Mouse (Mus musculus): ENCODE data around the gene Acad9. TPM values are rescaled to one million over a fixed set of nuclear protein-coding genes. Genes with fewer than 3 reads are reported as not detected.

Acad9 gene
- total and polyA plus RNA-seq, 3 experiments, result 61.7 to 86.4 (median 77.8) TPM

- Histone ChIP-seq H3K36me3 (replicated peaks in 1 of 2; ENCODE audit: control insufficient read depth in 1 of 2, insufficient read depth in 1 of 2, low read length in 1 of 2) (peaks cover 90 to 96% of the 10 kb centered on the region in 2 experiments), H3K27me3 (replicated peaks) (no peaks in the 10 kb centered on the region)
- dilution Hi-C loops (cut with MboI; ENCODE audit: extremely low pct_ligation_motif_present, extremely low pct_unique_long_range_greater_than_20kb, low sequenced_read_pairs), result no loop called here
These were observed 14.1 kb downstream of the Acad9 start for GRCm38 (mm10) chr3:36079886-36080285.

DNA sequence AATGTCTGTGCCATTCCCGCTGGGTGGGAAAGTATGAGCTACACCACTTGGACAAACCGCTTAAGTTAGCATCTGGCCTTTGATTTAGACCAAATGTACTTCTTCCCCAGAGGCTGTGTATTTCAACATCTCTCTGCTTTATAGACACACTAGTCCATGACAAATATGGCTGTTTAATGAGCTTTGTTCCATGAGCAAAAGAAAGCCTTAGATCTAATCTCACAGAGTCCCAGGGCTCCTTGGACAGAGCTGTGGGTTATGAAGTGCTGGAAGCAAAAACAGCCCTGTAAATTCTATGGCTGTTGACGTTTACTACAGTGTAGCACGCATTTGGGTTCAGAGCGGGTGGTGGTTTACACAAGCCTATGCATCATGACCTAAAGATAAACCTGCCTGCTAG lies 15.0 kb downstream of the Acad9 start:
- TF ChIP-seq ZC3H11A (IDR thresholded peaks at IDR 0.05; ENCODE audit: low read depth, low read length), result no peak
- TF ChIP-seq MXI1 (IDR thresholded peaks at IDR 0.05; ENCODE audit: low read depth, low read length), result no peak
- no peak for TF ChIP-seq MAZ (IDR thresholded peaks at IDR 0.05; ENCODE audit: low read depth, low read length)
- dilution Hi-C loops (cut with MboI; ENCODE audit: extremely low pct_ligation_motif_present, extremely low pct_unique_long_range_greater_than_20kb, low sequenced_read_pairs), result no loop called here
- peaks cover 90 to 96% of the 10 kb centered on the region in 2 experiments for H3K36me3 ChIP-seq (replicated peaks in 1 of 2; ENCODE audit: control insufficient read depth in 1 of 2, insufficient read depth in 1 of 2, low read length in 1 of 2)
- H3K4me2 ChIP-seq (ENCODE audit: insufficient read depth, low read depth, poor library complexity, severe bottlenecking), result no peak overlapping the region
- in situ Hi-C loops (cut with MboI; ENCODE audit: low pct_ligation_motif_present, low pct_unique_long_range_greater_than_20kb, low sequenced_read_pairs), result no loop called here
- no peaks in the 10 kb centered on the region for H3K79me2 ChIP-seq (replicated peaks; ENCODE audit: control insufficient read depth, extremely low read depth, insufficient read depth, poor library complexity, severe bottlenecking)
- H3K4me3 ChIP-seq (replicated peaks in 1 of 3; ENCODE audit: low read depth in 2 of 3, low read length in 2 of 3, poor library complexity in 1 of 3), result no peak overlapping the region
- no peaks in the 10 kb centered on the region for H3K9me3 ChIP-seq (replicated peaks; ENCODE audit: low read length)
- DNase-seq (ENCODE audit: extremely low read depth), result no peak
- no peaks in the 10 kb centered on the region for H3K4me1 ChIP-seq (ENCODE audit: control insufficient read depth in 1 of 2, insufficient read depth in 2 of 2)
- no peaks in the 10 kb centered on the region for H3K27me3 ChIP-seq (replicated peaks)
- H3K27ac ChIP-seq (ENCODE audit: insufficient read depth, low read depth), result no peak overlapping the region
- no peak overlapping the region for H3K9ac ChIP-seq (ENCODE audit: insufficient read depth, low read depth)

More at GRCm38 (mm10) chr3:36079886-36080285, 14.1 kb downstream of the Acad9 start:
- no peak for DNase-seq (ENCODE audit: extremely low read depth)
- H3K9ac ChIP-seq (ENCODE audit: insufficient read depth, low read depth), result no peak overlapping the region
- H3K79me2 ChIP-seq (replicated peaks; ENCODE audit: control insufficient read depth, extremely low read depth, insufficient read depth, poor library complexity, severe bottlenecking), result no peaks in the 10 kb centered on the region
- no peak overlapping the region for H3K4me2 ChIP-seq (ENCODE audit: insufficient read depth, low read depth, poor library complexity, severe bottlenecking)
- H3K27ac ChIP-seq (ENCODE audit: insufficient read depth, low read depth), result no peak overlapping the region
- in situ Hi-C loops (cut with MboI; ENCODE audit: low pct_ligation_motif_present, low pct_unique_long_range_greater_than_20kb, low sequenced_read_pairs), result no loop called here
- H3K9me3 ChIP-seq (replicated peaks; ENCODE audit: low read length), result no peaks in the 10 kb centered on the region
- no peak overlapping the region for H3K4me3 ChIP-seq (replicated peaks in 1 of 3; ENCODE audit: low read depth in 2 of 3, low read length in 2 of 3, poor library complexity in 1 of 3)
- TF ChIP-seq PAX5 (IDR thresholded peaks at IDR 0.05; ENCODE audit: low read length) (no peak), UBTF (IDR thresholded peaks at IDR 0.05; ENCODE audit: low read depth, low read length) (no peak), MAFK (IDR thresholded peaks at IDR 0.05; ENCODE audit: insufficient replicate concordance, low read length) (no peak), ZC3H11A (IDR thresholded peaks at IDR 0.05; ENCODE audit: low read depth, low read length) (no peak), HCFC1 (IDR thresholded peaks at IDR 0.05; ENCODE audit: low read depth, low read length) (no peak), MAX (IDR thresholded peaks at IDR 0.05; ENCODE audit: low read length) (no peak), USF2 (conservative IDR thresholded peaks at IDR 0.05; ENCODE audit: low read depth, low read length) (no peak), RCOR1 (conservative IDR thresholded peaks at IDR 0.05; ENCODE audit: low read depth, low read length) (no peak), ZMIZ1 (IDR thresholded peaks at IDR 0.05; ENCODE audit: low read depth, low read length) (no peak), TBP (conservative IDR thresholded peaks at IDR 0.05; ENCODE audit: low read depth, low read length) (no peak), POLR2AphosphoS2 (IDR thresholded peaks at IDR 0.05; ENCODE audit: low read depth, low read length) (no peak)
- H3K4me1 ChIP-seq (ENCODE audit: control insufficient read depth in 1 of 2, insufficient read depth in 2 of 2), result no peaks in the 10 kb centered on the region

DNA sequence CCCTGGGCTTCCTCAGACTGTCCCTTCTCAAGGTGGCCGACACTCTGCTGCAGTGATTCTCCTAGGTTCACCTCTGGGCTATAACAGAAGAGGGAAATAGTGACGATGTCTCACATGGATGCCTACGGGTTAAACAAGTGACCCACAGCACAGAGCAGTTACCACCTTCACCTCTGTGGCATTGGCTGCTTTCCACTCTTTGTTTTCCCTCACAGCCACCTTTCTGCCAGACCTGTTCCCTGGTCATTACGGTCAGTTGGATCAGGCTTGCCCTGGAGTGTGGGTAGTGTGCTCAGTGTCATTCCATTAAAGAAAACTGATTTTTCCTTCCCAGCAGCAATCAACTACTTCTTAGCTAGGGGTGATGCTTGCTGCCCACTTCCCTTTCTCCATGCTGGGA lies 17.1 kb downstream of the Acad9 start:
- Histone ChIP-seq H3K9ac (ENCODE audit: insufficient read depth, low read depth) (no peak overlapping the region), H3K79me2 (replicated peaks; ENCODE audit: control insufficient read depth, extremely low read depth, insufficient read depth, poor library complexity, severe bottlenecking) (no peaks in the 10 kb centered on the region), H3K4me3 (replicated peaks in 1 of 3; ENCODE audit: low read depth in 2 of 3, low read length in 2 of 3, poor library complexity in 1 of 3) (no peak overlapping the region), H3K4me2 (ENCODE audit: insufficient read depth, low read depth, poor library complexity, severe bottlenecking) (no peak overlapping the region), H3K9me3 (replicated peaks; ENCODE audit: low read length) (no peaks in the 10 kb centered on the region), H3K36me3 (replicated peaks in 1 of 2; ENCODE audit: control insufficient read depth in 1 of 2, insufficient read depth in 1 of 2, low read length in 1 of 2) (peaks cover 90 to 96% of the 10 kb centered on the region in 2 experiments), H3K27ac (ENCODE audit: insufficient read depth, low read depth) (no peak overlapping the region), H3K27me3 (replicated peaks) (no peaks in the 10 kb centered on the region), H3K4me1 (ENCODE audit: control insufficient read depth in 1 of 2, insufficient read depth in 2 of 2) (no peaks in the 10 kb centered on the region)
- dilution Hi-C loops (cut with MboI; ENCODE audit: extremely low pct_ligation_motif_present, extremely low pct_unique_long_range_greater_than_20kb, low sequenced_read_pairs) (no loop called here), in situ Hi-C loops (cut with MboI; ENCODE audit: low pct_ligation_motif_present, low pct_unique_long_range_greater_than_20kb, low sequenced_read_pairs) (no loop called here)
- DNase-seq (ENCODE audit: extremely low read depth), result no peak
- TF ChIP-seq CHD2 (IDR thresholded peaks at IDR 0.05; ENCODE audit: low read length) (no peak), JUN (IDR thresholded peaks at IDR 0.05; ENCODE audit: insufficient read depth, low read depth, low read length) (no peak), USF1 (IDR thresholded peaks at IDR 0.05; ENCODE audit: low read depth, low read length) (no peak), POLR2AphosphoS2 (IDR thresholded peaks at IDR 0.05; ENCODE audit: low read depth, low read length) (no peak), ELF1 (IDR thresholded peaks at IDR 0.05; ENCODE audit: low read depth, low read length) (no peak), RAD21 (IDR thresholded peaks at IDR 0.05; ENCODE audit: low read depth, low read length) (no peak), MYC (IDR thresholded peaks at IDR 0.05; ENCODE audit: low read depth, low read length) (no peak), NELFE (IDR thresholded peaks at IDR 0.05; ENCODE audit: low read depth, low read length) (no peak), NRF1 (IDR thresholded peaks at IDR 0.05; ENCODE audit: low read depth, low read length) (no peak), PAX5 (IDR thresholded peaks at IDR 0.05; ENCODE audit: low read length) (no peak), GABPA (IDR thresholded peaks at IDR 0.05; ENCODE audit: insufficient replicate concordance, low read depth, low read length) (no peak), MAZ (IDR thresholded peaks at IDR 0.05; ENCODE audit: low read depth, low read length) (no peak), MAX (IDR thresholded peaks at IDR 0.05; ENCODE audit: low read length) (no peak), ZC3H11A (IDR thresholded peaks at IDR 0.05; ENCODE audit: low read depth, low read length) (no peak), TCF12 (IDR thresholded peaks at IDR 0.05; ENCODE audit: low read depth, low read length) (no peak), POLR2A (IDR thresholded peaks at IDR 0.05; ENCODE audit: low read depth, low read length) (no peak), RCOR1 (conservative IDR thresholded peaks at IDR 0.05; ENCODE audit: low read depth, low read length) (no peak), E2F4 (IDR thresholded peaks at IDR 0.05; ENCODE audit: insufficient replicate concordance, low read depth, low read length) (no peak), ZKSCAN1 (IDR thresholded peaks at IDR 0.05; ENCODE audit: borderline replicate concordance, low read depth, low read length) (no peak)
